Mouse (Mus musculus) cortical plate, adult 2 months (tissue): ENCODE results near the gene Gm11938. TPM values are rescaled to one million over a fixed set of nuclear protein-coding genes. Genes with fewer than 3 reads are reported as not detected.
"Not testable (repeated sequence)": the region's sequence is repeated elsewhere in the genome, so short reads cannot be mapped to it uniquely, and the experiment has no call there.

Experiments used
- H3K27ac ChIP-seq: fragments of 200-500 bp; 2 replicates; pipeline ENCODE4 v1.5.1; 2012; ENCODE audit warnings: low read length, control low read depth, inconsistent platforms; ENCODE audit not compliant: insufficient read depth
- H3K4me1 ChIP-seq: fragments of 200-500 bp; 2 replicates; pipeline ENCODE4 v1.6.1; 2011; ENCODE audit warnings: low read length; ENCODE audit not compliant: control insufficient read depth, insufficient read depth
- H3K4me3 ChIP-seq: fragments of 200-500 bp; 2 replicates; pipeline ENCODE4 v1.5.1; 2011; ENCODE audit warnings: mild to moderate bottlenecking, low read length, control low read depth; ENCODE audit not compliant: insufficient read depth
- CTCF ChIP-seq: fragments of 200-500 bp; IDR thresholded peaks from 2 replicates; pipeline ENCODE4 v1.5.1; 2011; ENCODE audit warnings: mild to moderate bottlenecking, control low read depth, low read length; ENCODE audit not compliant: insufficient read depth; ENCODE audit errors: extremely low read depth
- POLR2A ChIP-seq: fragments of 200-500 bp; IDR thresholded peaks from 2 replicates; pipeline ENCODE4 v1.6.1; 2011; ENCODE audit warnings: mild to moderate bottlenecking, low read length, control low read depth; ENCODE audit not compliant: insufficient read depth; ENCODE audit errors: extremely low read depth
- polyA plus RNA-seq: library from polyadenylated mRNA; depleted of rRNA; stranded (reverse); fragments of >200 nt; gene quantifications from 2 replicates; pipeline ENCODE4 v1.2.3, GENCODE M21; 2012

Gm11938 gene
- polyA plus RNA-seq, 1 experiment: not detected

DNA sequence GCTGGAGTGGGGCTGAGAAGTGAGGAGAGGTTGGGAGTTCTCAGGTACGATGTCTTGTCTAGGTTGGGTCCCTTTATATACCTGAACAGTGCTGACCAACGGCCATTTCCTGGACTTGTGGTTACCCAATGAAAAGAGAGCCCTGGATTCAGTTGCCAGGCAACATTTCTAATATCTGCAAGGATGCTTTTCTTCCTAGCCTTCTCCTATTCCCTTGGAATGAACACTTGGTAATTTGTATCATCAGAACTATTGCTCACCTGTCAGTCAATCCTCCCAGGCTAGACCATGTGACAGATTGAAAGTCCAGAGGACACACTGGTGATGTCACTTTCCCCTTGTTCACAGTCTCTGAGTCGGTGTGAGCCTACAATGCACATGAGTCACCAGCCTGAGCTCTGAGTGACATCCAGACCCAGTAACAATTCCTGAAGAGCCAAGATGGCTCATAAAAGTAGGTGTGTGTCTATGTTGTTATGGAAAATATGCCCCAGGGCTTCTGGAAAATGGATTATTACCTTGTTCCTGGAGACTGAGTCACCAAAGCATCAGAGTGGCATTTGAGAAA, 11.8 kb upstream of the Gm11938 start, which contains the start of gene Krtap2-4:
Gene Krtap2-4 (minus strand): TSS at position 51 of the 568 bp plus-strand sequence.
- H3K4me3 ChIP-seq: no peak within 1 kb of the TSS
- no peak within 1 kb of the TSS for H3K27ac ChIP-seq
- H3K4me1 ChIP-seq: peaks cover 2% of the 10 kb centered on the region; the same call in 1 of the 2 replicates
- TF ChIP-seq POLR2A (no peak), CTCF (no peak)

DNA sequence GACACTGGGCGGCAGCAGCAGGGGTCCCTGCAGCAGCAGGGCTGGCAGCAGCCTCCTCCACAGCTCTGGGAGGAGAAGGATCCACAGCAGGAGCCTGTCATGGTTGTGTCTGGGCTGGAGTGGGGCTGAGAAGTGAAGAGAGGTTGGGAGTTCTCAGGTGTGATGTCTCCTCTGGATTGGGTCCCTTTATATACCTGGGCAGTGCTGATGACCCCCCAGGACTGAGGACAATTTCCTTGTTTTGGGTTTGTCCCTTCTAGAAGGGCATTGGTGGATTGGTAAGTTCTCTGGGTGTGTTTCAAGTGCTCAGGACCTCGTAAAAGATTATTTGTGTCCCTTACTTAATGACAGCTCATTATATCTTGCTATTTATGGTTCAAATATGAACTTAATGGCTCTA, 7.0 kb upstream of the Gm11938 start, which contains the start of gene Gm11937:
Gene Gm11937 (minus strand): TSS at position 101 of the 400 bp plus-strand sequence.
- not testable (repeated sequence) for H3K27ac ChIP-seq, H3K4me3 ChIP-seq, H3K4me1 ChIP-seq

DNA sequence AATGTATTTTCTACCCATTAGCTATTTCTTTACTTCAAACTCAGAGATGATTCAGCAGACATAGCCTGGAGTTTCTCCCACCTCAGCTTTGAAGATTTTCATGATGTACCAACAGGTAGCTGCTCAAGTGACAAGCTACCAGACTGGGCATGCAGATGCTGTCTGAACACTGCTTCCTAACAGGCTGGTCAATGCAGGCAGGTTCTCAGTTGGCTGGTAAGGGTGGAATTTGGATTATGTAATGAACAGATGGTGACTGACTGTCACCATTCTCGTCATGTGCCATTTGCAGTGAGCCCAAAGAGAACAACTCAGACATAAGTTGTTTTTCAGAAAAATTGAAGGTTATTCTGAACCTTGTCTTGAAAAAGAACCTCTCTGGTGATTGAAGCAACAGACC, 6.0 kb upstream of the Gm11938 start:
- TF ChIP-seq POLR2A (no peak), CTCF (no peak)
- Histone ChIP-seq H3K4me1 (no peaks in the 10 kb centered on the region; the same call in 1 of the 2 replicates), H3K27ac (no peak overlapping the region), H3K4me3 (no peak overlapping the region)

DNA sequence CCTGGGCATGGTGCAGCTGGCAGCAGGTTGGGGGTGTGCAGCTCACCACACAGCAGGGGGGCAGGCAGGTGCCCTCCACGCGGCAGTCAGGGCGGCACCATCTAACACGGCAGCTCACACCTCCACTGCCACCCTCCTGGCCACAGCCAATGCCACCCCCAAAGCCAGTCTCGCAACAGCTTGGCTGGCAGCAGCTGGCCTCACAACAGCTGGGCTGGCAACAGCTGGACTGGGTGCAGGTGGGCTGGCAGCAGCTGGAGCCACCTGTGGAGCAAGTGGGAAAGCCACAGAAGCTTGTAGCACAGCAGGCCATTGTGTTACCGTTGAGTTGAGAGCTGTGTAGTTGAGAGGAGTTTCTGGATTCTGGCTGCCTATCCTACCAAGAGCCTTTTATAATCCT, 5.4 kb downstream of the Gm11938 start, which contains the start of gene Krtap9-3:
Gene Krtap9-3 (minus strand): TSS at position 364 of the 400 bp plus-strand sequence.
- H3K27ac ChIP-seq, H3K4me3 ChIP-seq: not testable (repeated sequence)

DNA sequence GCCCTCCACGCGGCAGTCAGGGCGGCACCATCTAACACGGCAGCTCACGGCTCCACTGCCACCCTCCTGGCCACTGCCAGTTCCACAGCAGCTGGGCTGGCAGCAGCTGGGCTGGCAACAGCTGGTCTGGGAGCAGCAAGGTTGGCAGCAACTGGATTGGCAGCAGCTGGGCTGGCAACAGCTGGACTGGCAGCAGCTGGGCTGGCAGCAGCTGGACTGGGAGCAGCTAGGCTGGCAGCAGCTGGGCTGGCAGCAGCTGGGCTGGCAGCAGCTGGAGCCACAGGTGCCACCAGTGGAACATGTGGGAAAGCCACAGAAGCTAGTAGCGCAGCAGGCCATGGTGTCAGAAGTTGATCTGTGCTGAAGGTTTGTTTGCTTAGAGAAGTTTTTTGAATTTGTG, 12.1 kb downstream of the Gm11938 start, which contains the start of gene Krtap1-3:
Gene Krtap1-3 (minus strand): TSS at position 359 of the 400 bp plus-strand sequence.
- no peak for TF ChIP-seq POLR2A
- TF ChIP-seq CTCF: no peak
- Histone ChIP-seq H3K27ac (no peak within 1 kb of the TSS), H3K4me1 (no peaks in the 10 kb centered on the region), H3K4me3 (no peak within 1 kb of the TSS)

More for the DNA sequence above, 5.4 kb downstream of the Gm11938 start, which contains the start of gene Krtap9-3:
- H3K4me1 ChIP-seq: not testable (repeated sequence)

DNA sequence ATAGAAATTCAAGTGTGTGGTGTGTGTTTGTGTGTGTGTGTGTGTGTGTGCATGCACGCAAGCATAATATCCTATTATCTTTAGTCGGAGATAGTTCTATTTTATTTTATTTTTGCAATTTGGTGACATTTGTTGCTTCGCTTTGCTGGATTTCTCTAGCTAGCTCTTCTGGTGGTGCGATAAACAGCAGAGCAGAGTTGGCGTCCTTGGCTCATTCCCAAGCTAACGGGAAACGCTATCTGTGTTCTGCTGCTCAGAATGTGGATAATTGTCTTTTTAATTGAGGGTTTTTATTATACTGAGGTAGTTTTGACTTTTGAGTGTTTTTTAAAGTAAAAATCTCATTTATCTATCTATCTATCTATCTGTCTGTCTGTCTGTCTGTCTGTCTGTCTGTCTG, 18.0 kb downstream of the Gm11938 start:
- Histone ChIP-seq H3K27ac (no peak overlapping the region), H3K4me3 (no peak overlapping the region), H3K4me1 (no peaks in the 10 kb centered on the region)
- no peak for TF ChIP-seq CTCF
- no peak for TF ChIP-seq POLR2A

DNA sequence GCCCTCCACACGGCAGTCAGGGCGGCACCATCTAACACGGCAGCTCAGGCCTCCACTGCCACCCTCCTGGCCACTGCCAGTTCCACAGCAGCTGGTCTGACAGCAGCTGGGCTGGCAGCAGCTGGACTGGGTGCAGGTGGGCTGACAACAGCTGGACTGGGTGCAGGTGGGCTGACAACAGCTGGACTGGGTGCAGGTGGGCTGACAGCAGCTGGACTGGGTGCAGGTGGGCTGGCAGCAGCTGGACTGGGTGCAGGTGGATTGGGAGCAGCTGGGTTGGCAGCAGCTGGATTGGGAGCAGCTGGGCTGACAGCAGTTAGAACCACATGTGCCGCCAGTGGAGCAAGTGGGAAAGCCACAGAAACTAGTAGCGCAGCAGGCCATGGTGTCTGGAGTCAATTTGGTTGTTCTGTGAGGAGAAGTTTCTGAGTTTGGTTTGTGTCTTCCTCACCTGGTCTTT, 19.8 kb downstream of the Gm11938 start, which contains the start of gene Krtap1-4:
Gene Krtap1-4 (minus strand): TSS at position 410 of the 460 bp plus-strand sequence.
- Histone ChIP-seq H3K4me3 (no peak within 1 kb of the TSS), H3K27ac (no peak within 1 kb of the TSS), H3K4me1 (no peaks in the 10 kb centered on the region)
- TF ChIP-seq CTCF (no peak), POLR2A (no peak)

DNA sequence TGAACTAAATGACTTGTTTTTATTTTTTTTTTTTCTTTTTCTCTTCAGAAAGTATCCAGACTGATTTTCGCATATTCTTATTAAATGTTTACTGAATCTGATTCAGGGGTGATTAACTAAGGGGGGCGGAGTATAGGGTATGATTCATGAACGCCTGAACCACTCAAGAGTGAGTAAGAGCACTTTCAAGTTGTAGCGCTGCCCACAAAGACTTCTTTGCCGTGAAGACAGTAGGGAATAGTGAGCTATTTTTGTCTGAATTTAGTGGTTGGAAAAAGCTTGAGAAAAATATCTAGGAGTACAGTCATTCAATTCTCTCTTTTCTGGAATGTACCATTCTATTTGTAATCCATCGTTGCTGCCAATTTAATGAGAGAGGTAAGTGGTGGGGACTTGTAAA, 21.5 kb downstream of the Gm11938 start:
- H3K4me3 ChIP-seq: no peak overlapping the region
- TF ChIP-seq POLR2A: no peak
- no peak for TF ChIP-seq CTCF
- no peaks in the 10 kb centered on the region for H3K4me1 ChIP-seq
- H3K27ac ChIP-seq: no peak overlapping the region

DNA sequence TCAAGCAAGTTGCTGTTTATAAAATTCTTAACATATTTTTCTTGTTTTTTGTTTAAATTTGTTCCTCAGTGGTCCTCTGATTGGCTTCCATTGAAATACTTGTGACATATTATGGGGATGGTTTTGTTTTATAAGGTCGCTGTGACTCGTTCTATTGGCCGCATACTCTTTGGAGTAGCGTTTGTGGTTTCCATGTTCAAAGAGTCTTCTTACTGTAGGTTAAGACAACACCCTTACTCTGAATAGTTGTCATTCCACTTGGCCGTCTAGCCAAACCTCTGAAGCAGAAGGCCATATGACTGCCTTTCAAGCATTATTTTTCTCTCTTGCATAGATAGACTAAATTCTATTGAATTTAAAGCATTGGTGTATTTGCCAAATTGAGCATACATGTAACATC, 22.1 kb downstream of the Gm11938 start:
- H3K27ac ChIP-seq: no peak overlapping the region
- TF ChIP-seq CTCF (no peak), POLR2A (no peak)
- no peak overlapping the region for H3K4me3 ChIP-seq
- H3K4me1 ChIP-seq: no peaks in the 10 kb centered on the region

DNA sequence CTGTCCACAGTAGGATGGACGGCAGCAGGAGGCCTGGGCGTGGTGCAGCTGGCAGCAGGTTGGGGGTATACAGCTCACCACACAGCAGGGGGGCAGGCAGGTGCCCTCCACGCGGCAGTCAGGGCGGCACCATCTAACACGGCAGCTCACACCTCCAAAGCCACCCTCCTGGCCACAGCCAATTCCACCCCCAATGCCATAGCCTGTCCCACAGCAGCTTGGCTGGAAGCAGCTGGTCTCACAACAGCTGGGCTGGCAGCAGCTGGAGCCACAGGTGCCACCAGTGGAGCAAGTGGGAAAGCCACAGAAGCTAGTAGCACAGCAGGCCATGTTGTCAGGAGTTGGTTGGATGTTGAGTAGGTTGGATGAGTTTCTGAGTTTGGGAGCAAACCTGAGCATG, 22.5 kb downstream of the Gm11938 start, which contains the start of gene Krtap1-5:
Gene Krtap1-5 (minus strand): TSS at position 381 of the 400 bp plus-strand sequence.
- Histone ChIP-seq H3K27ac (no peak within 1 kb of the TSS), H3K4me1 (no peaks in the 10 kb centered on the region), H3K4me3 (no peak within 1 kb of the TSS)
- no peak for TF ChIP-seq CTCF
- TF ChIP-seq POLR2A: no peak
